Mouse (Mus musculus): ENCODE data around the gene Map9.
"Not testable (repeated sequence)": the region's sequence is repeated elsewhere in the genome, so short reads cannot be mapped to it uniquely, and the experiment has no call there.

Map9 gene

GRCm38 (mm10) chr3:82357797-82358524 lies at the start of gene Map9:
Gene Map9, plus strand, starts transcription at chr3:82358044.
- peak; percentile 98 for DNase-seq (ENCODE audit: low spot score)

DNA sequence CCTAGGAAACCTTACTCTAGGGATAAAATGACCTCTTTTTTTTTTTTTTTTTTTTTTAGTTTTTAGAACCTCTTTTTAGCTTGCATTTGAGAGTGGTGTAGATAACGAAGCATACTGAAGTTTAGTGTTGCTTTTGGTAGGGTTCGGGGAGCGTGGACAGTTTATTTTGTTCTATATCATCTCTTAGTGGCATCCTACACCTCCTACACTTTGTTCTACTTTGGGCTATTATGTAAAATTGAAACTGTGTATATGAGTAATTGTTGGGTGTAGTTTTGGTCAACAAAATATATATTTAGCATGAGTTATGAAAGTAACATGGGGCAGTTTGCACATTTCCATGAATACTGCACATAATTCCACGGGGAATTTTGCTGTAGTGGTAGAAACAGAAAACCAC lies 42.1 kb upstream of the Map9 start:
- no peak for DNase-seq (ENCODE audit: low spot score)

DNA sequence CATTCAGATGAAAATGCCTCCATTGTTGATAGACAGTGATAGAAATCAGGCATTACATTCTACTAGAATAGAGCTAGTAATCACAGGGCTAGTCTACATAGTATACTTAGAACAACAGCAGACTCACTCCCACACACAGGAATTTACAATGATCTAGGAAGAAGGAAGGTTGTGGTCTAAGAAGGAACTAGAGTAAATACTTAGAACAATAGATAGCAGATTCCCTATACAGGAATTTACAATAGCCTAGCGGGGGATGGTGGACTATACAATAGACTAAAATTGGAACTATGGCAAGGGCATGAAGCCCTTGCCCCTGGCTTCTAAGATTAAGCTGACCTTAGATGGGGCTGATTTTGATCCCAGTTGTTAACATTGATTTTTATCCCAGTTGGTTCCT lies 31.1 kb upstream of the Map9 start:
- not testable (repeated sequence) for DNase-seq (ENCODE audit: low spot score)

DNA sequence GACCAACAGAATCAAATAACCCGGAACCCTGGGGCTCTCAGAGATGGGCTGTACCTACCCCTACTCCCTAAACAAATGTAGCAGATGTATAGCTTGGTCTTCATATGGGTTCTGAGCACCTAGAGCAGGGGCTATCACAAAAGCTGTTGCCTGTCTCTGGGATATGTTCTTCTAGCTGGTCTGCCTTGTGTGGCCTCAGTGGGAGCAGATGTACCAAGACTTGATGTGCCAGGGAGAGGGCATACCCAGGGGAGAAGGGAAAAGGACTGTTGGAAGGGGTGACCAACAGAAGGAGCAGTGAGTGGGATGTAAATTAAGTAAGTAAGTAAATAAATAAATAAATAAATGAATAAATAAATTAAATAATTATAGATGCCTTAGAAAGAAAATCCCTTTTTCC lies 25.8 kb upstream of the Map9 start:
- DNase-seq (ENCODE audit: low spot score), result no peak

- no peak for DNase-seq (ENCODE audit: low spot score)
These were observed 25.3 kb upstream of the Map9 start for GRCm38 (mm10) chr3:82332536-82332935.

- DNase-seq (ENCODE audit: low spot score), result no peak
These were observed 24.5 kb upstream of the Map9 start for GRCm38 (mm10) chr3:82333128-82333969.

GRCm38 (mm10) chr3:82340111-82340510 lies 17.7 kb upstream of the Map9 start:
- no peak for DNase-seq (ENCODE audit: low spot score)

DNA sequence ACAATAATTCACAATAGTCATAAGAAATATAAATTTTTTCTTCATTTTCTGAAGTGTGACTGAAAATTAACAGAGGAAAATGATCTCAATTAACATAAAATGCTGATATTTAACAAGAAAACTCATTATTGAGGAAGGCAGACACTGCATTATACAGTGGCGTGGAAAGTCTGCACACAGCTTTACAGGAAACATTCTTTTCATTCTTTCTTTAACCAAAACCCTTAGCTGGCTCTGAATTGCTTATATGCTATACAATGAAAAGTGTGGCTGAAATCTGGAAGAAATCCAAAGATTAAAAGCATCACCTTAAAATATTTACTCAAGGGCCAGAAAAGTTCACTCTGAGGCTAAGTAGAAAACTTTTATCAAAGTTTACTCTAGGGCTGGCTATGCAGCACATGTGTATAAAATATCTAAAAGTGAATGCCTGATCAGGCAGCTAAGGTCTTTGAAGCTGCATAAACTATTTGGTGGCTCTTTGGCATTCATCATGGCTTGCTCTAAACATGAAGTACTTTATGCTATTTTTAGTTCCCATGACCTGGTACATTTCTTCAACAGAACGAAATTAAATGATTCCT lies 9.5 kb upstream of the Map9 start:
- no peak for DNase-seq (ENCODE audit: low spot score)

DNA sequence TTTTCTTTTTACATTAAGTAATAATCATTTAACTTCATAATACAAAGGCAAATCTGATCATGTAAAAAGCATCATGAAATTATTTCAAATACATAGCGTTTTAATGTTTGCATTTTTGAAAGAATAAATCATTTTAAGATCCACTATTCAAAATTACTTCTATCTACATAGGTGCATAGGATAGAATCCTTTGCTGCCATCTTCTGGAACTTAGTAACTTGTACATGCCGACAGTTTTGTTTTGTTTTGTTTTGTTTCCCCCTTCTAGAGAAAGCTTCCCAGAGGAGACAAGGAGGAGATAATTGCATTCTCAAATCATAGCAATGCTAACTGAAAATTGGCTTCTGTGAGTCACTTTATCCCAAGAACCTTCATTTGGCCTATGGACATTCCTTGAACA lies 7.5 kb upstream of the Map9 start:
- no peak for DNase-seq (ENCODE audit: low spot score)

DNA sequence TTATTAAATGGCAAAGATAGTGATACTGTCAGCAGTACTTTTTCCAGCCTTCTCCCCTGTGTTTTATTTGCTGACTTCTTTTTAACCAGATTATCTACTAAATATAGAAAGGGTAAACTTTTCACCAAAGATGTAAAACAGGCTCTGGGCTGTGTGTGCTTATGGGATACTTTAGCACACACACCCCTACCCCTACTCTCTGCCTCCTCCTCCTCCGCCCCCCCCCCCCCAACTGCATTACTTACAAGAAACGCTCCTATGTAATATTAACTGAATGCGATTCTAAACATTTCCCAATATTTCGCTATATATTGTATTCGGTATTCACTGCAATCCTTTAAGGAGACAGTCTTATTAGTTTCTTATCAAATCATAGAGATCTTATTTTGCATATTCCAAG lies 504 bp upstream of the Map9 start:
- no peak for DNase-seq (ENCODE audit: low spot score)

DNA sequence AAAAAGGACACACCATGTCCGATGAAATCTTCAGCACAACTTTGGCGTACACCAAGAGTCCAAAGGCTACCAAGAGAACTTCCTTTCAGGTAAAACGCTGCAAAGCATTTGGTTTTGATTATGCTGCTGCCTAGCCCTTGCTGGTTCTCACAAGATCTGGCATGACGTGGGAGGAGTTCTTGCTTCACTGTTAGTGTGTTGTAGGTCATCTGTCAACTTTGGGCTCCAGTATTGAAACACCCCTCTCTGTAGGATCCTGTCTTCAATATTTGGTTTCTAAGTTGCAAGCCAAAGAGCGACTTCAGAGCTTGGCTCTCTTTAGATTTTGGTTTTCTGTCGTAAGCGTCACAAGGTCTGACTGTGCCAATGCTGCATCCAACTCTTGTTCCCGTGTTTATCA lies 1.2 kb downstream of the Map9 start:
- no peak for DNase-seq (ENCODE audit: low spot score)

DNA sequence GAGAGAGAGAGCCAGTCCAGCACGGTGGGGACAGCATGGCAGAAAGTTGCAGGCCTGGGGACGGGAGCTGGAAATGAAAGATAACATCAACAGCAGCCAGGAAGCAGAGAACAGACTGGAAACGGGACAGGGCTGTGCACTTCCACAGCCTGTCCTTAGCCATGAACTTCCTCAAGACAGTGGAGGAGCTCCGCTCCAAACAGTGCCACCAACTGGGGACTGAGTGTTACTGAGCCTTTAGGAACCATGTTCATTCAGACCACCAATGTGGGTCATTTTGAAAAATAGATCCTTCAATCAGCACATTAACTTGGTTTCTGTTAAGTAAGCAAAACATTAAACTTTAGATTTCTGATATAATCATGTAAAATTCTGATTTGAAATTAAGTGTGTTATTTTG lies 4.6 kb downstream of the Map9 start:
- DNase-seq (ENCODE audit: low spot score), result no peak

DNA sequence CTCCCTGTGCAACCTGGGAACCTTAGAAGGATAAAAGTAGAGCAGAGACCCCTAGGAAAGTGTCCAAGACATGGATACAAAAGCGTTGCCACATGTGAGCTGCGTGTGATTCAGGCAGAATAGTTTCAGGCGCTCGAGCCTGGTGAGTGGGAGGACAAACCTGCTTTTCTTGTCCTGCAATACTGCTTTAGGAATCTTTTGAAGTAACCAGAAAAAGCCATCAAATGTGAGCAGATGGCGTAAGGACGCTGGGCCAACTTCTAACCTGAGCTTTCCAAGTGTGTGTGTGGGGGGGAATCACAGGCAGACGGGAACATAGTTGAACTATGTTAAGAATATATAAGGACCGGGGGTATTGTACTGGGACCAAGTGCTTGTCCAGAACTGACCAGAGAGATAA lies 6.7 kb downstream of the Map9 start:
- no peak for DNase-seq (ENCODE audit: low spot score)

DNA sequence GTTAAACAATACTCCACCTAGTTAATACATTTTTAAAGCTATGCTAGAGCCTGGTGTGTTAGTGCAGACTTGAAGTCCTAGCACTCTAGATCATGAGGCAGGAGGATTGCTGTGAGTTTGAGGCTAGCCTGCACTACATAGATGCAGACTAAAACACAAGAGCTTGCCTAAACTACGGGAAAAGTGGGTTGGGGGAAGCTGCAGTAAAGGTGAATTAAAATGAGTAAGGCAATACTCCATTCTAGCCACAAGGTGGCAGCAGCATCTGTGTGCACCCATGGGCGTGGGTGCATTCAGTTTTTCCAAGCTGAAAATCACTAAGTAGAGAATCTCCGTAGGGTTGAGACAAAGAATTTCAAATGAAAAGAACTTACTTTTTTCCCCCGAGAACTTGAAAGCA lies 7.1 kb downstream of the Map9 start:
- no peak for DNase-seq (ENCODE audit: low spot score)

GRCm38 (mm10) chr3:82369063-82369860 lies 11.4 kb downstream of the Map9 start:
- DNase-seq (ENCODE audit: low spot score), result no peak

- no peak for DNase-seq (ENCODE audit: low spot score)
These were observed 12.7 kb downstream of the Map9 start for GRCm38 (mm10) chr3:82370439-82371011.

DNA sequence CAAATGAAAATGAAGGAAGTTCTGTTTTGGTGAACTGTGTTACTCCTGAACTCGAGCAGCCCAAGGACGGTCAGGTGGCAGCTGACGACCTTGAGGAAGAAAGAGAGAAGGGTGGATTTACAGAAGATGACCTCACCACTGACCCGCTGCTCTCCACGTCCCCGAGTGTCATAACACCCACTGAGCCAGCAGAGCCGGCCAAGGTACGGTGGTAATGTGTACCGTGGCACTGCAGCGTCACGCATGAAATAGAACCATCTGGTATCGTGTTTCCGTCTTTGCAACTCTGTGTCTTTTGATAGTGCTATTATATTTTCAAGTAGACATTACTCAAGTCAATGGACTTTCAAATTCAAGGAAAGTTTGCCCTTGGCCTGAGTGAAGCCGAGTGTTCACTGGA lies 19.1 kb downstream of the Map9 start:
- no peak for DNase-seq (ENCODE audit: low spot score)

DNA sequence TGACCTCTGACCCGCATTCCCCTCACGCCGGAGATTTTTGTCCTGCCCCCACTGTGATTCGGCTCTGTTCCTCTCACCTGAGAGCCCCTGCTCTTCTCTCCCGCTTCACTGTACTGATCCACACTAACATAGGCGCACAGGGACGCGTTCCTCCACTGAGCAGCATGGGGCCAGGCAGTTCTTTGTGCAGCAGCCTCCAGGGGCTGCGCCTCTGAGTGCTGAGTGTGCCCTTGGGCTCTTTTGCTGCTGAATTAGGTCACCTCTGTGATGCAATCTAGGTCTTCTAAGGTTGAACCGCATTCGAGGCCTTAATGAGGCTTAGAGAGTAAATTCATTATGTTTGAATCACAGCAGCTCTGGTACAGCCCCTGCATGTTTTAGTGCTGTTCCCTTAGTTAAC lies 24.5 kb downstream of the Map9 start:
- no peak for DNase-seq (ENCODE audit: low spot score)

GRCm38 (mm10) chr3:82385091-82385490 lies 27.2 kb downstream of the Map9 start:
- no peak for DNase-seq (ENCODE audit: low spot score)

DNA sequence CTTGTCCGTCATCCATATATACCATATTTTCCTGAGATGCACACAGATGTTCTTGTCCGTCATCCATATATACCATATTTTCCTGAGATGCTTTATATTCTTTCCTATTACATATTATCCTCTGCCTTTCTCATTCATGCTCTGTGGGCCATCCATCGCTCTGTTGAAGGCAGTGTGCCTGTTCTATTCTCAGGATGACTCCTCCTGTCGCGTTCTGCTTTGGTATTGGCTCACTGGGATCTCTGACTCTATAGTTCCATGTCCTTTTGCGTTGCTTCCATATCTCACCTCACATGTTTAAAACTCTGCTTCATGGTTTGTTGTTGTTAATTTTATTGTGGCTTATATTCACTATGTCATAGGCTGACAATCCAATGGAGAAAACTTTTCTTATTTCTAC lies 48.0 kb downstream of the Map9 start:
- DNase-seq (ENCODE audit: low spot score), result no peak

DNA sequence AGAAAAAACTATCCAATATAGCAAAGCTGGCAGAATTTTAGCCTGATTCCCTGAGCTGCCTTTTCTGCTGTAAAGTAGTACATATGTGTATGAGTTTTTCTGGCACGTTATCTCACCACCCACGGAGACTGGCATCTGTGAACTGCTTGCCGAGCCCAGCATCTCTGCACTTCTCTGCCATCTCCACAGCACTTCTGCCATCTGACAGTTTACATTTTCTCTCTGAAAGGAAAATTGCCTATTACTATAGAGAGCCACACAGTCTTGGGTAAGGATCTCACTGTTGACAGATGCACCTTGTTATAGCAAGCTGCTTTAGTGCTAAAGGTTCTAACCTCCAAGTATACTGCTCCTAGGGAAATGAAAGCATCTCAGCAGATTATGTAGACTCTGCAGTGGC lies 48.5 kb downstream of the Map9 start:
- DNase-seq (ENCODE audit: low spot score), result no peak

DNA sequence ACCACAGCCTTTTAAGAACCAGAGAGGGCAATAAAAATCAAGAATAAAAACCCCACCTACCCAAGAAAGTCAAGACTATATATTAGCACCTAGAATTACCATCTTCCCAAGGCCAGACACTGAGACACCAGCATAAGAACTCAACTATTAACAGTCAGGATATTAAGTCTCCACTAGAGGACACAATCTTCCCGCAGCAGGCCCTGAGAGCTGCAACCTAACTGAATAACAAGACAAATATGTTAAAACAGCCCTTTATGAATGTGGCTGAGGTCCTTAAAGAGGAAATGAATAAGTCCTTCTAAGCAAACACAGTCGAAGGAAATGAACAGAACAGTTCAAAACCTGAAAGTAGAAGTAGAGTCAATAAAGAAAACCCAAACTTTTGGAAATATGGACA lies 49.6 kb downstream of the Map9 start:
- no peak for DNase-seq (ENCODE audit: low spot score)
